Mouse (Mus musculus): ENCODE results near the gene Add3.

Add3 gene

GRCm38 (mm10) chr19:53263859-53264733 is 123.9 kb downstream of the Add3 start:
- in situ Hi-C loops (cut with MboI, MseI): no loop called here

GRCm38 (mm10) chr19:53264821-53265727 is 124.8 kb downstream of the Add3 start:
- in situ Hi-C loops (cut with MboI, MseI): no loop called here

- in situ Hi-C loops (cut with MboI, MseI): no loop called here
Measured at GRCm38 (mm10) chr19:53267305-53267704, 127.1 kb downstream of the Add3 start.

GRCm38 (mm10) chr19:53273055-53273722 is 132.9 kb downstream of the Add3 start:
- in situ Hi-C loops (cut with MboI, MseI): loop anchor here (5.0 kb wide), 1 partner anchor 44 kb away; no protein-coding TSS in a partner anchor

GRCm38 (mm10) chr19:53273781-53274428 is 133.7 kb downstream of the Add3 start:
- in situ Hi-C loops (cut with MboI, MseI): loop anchor here (5.0 kb wide), 1 partner anchor 43 kb away; no protein-coding TSS in a partner anchor

- in situ Hi-C loops (cut with MboI, MseI): no loop called here
Measured at GRCm38 (mm10) chr19:53275204-53275603, 135.0 kb downstream of the Add3 start.

- in situ Hi-C loops (cut with MboI, MseI): no loop called here
Measured at GRCm38 (mm10) chr19:53276902-53277707, 136.9 kb downstream of the Add3 start.

- in situ Hi-C loops (cut with MboI, MseI): no loop called here
Measured at GRCm38 (mm10) chr19:53278491-53279415, 138.5 kb downstream of the Add3 start.

GRCm38 (mm10) chr19:53280254-53280653 is 140.0 kb downstream of the Add3 start:
- in situ Hi-C loops (cut with MboI, MseI): no loop called here

GRCm38 (mm10) chr19:53282571-53282970 is 142.3 kb downstream of the Add3 start:
- in situ Hi-C loops (cut with MboI, MseI): no loop called here

- in situ Hi-C loops (cut with MboI, MseI): no loop called here
Measured at GRCm38 (mm10) chr19:53283742-53284141, 143.5 kb downstream of the Add3 start.

GRCm38 (mm10) chr19:53284268-53285208 is 144.3 kb downstream of the Add3 start:
- in situ Hi-C loops (cut with MboI, MseI): no loop called here

- in situ Hi-C loops (cut with MboI, MseI): no loop called here
Measured at GRCm38 (mm10) chr19:53296331-53297254, 156.3 kb downstream of the Add3 start.

Measured in regulatory T cell (primary cell).